15 mouse cellular contexts compared by ENCODE assay signal in the genomic region with DNA sequence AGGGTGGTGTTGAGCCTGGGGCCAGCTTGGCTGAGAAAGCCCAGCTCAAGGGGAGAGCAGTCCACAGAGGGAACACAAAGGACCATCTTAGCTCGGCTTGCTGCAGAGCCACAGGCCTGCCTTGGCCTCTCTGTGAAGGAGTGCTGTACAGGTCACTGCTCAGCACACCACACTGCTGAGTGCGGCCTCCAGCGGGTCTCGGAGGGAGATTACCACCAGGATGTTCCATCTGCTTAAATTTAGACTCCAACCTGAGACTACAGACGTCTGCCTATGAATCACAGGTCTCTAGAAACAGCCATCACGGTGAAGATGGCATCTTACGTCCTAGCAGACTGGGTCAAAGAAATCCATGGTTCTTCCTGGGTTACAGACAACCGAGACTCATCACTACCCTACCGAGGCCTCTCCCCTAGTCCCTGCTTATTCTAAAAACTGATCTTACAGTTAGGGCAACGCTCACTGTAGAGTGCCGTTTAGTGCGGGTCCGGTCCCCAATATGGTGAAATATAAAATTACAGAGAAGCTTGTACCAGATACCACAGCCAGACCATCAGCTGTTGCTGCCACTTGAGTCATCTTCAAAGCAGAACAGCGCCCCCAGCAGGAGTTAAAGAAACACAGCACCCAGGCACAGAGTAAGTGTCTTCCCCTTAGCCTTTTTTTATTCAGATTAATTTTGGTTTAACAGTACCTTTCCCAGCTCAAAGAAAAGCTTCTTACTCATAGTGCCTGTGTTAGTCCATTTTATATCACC. TPM values are rescaled to one million over a fixed set of nuclear protein-coding genes. Genes with fewer than 3 reads are reported as not detected.
DNase-seq lines count a peak whose midpoint lies in the region; ATAC-seq and TF ChIP-seq lines count a peak whose summit lies in the region.
"Had no signal": no experiment of that assay in that cellular context is flagged by ENCODE, and none has a peak within 500 bp of the region (broad histone marks: within the 10 kb centered on the region; RNA-seq: fewer than 3 reads in every experiment).

No protein-coding gene starts in this region.

- H3K4me2 ChIP-seq in hindbrain, embryonic 13.5 days, result no peak overlapping the region
- no peak overlapping the region for H3K4me2 ChIP-seq in hindbrain, embryonic 11.5 days (replicated peaks; ENCODE audit: low read depth, low read length)
- H3K4me2 ChIP-seq: embryonic facial prominence, embryonic 15.5 days; heart, embryonic 11.5 days; kidney, embryonic 15.5 days; midbrain, embryonic 12.5 days had no signal

- TF ChIP-seq CTCF in spleen, adult 2 months (IDR thresholded peaks at IDR 0.05; ENCODE audit: extremely low read depth, insufficient read depth, insufficient read length, insufficient replicate concordance), result peak; percentile 21; the same call in 1 of the 2 replicates
- TF ChIP-seq CTCF in MEL (IDR thresholded peaks at IDR 0.05 in 2 of 3, conservative IDR thresholded peaks at IDR 0.05 in 1 of 3; ENCODE audit: control insufficient read depth in 1 of 3, insufficient read depth in 1 of 3, low read depth in 2 of 3, low read length in 3 of 3, poor library complexity in 1 of 3, severe bottlenecking in 1 of 3), result peak; percentile 49 to 61 (median 54)

- no peak overlapping the region for H3K27ac ChIP-seq in hindbrain, embryonic 13.5 days
- H3K27ac ChIP-seq in hindbrain, embryonic 11.5 days (ENCODE audit: low read depth, low read length), result no peak overlapping the region
- peak overlapping the region; percentile 69 for H3K27ac ChIP-seq in spleen, adult 2 months (ENCODE audit: insufficient read depth, low read length)
- no peak overlapping the region for H3K27ac ChIP-seq in MEL (ENCODE audit: control insufficient read depth, low read depth, low read length)
- H3K27ac ChIP-seq: embryonic facial prominence, embryonic 15.5 days; kidney, embryonic 15.5 days; midbrain, embryonic 12.5 days had no signal

- peaks cover 38% of the 10 kb centered on the region for H3K4me1 ChIP-seq in hindbrain, embryonic 13.5 days (replicated peaks)
- peaks cover 15% of the 10 kb centered on the region; the same call in 1 of the 2 replicates for H3K4me1 ChIP-seq in hindbrain, embryonic 11.5 days (replicated peaks; ENCODE audit: control insufficient read depth, insufficient read depth, low read length)
- H3K4me1 ChIP-seq in spleen, adult 2 months (ENCODE audit: control insufficient read depth, insufficient read depth, insufficient read length), result peaks cover 56% of the 10 kb centered on the region; the same call in 1 of the 2 replicates
- H3K4me1 ChIP-seq in MEL (ENCODE audit: control insufficient read depth in 1 of 2, insufficient read depth in 2 of 2, low read length in 2 of 2), result peaks cover 0 to 24% of the 10 kb centered on the region in 2 experiments

- H3K27me3 ChIP-seq in hindbrain, embryonic 13.5 days, result peaks cover 51% of the 10 kb centered on the region
- peaks cover 21% of the 10 kb centered on the region for H3K27me3 ChIP-seq in hindbrain, embryonic 11.5 days (ENCODE audit: control insufficient read depth, insufficient read depth, low read length)
- no peaks in the 10 kb centered on the region for H3K27me3 ChIP-seq in spleen, adult 2 months (ENCODE audit: control insufficient read depth, insufficient read depth, low read length)
- no peaks in the 10 kb centered on the region for H3K27me3 ChIP-seq in MEL (ENCODE audit: control insufficient read depth in 1 of 2, insufficient read depth in 2 of 2, low read length in 2 of 2)

- ATAC-seq in hindbrain, embryonic 13.5 days (ENCODE audit: low FRiP score), result no peak
- ATAC-seq in hindbrain, embryonic 11.5 days (ENCODE audit: low FRiP score), result no peak
- ATAC-seq in monocyte, adult 5-6 weeks (replicated peaks; ENCODE audit: insufficient number of reproducible peaks, low FRiP score, low TSS enrichment, poor library complexity, severe bottlenecking), result no peak

- no peaks in the 10 kb centered on the region for H3K79me2 ChIP-seq in MEL (ENCODE audit: control insufficient read depth, insufficient read depth, low read length, poor library complexity)

- no peaks in the 10 kb centered on the region for H3K9me3 ChIP-seq in hindbrain, embryonic 13.5 days
- H3K9me3 ChIP-seq in hindbrain, embryonic 11.5 days (ENCODE audit: control insufficient read depth, low read length), result no peaks in the 10 kb centered on the region
- H3K9me3 ChIP-seq in MEL (replicated peaks; ENCODE audit: insufficient read depth, low read length), result no peaks in the 10 kb centered on the region
- H3K9me3 ChIP-seq: embryonic facial prominence, embryonic 15.5 days; kidney, embryonic 15.5 days; midbrain, embryonic 12.5 days had no signal

- TF ChIP-seq EP300 in MEL (IDR thresholded peaks at IDR 0.05; ENCODE audit: low read depth in 1 of 2, low read length in 2 of 2), result no peak

- peak overlapping the region; percentile 24; the same call in 1 of the 2 replicates for H3K9ac ChIP-seq in hindbrain, embryonic 13.5 days
- H3K9ac ChIP-seq in hindbrain, embryonic 11.5 days (ENCODE audit: low read depth, low read length), result no peak overlapping the region
- no peak overlapping the region for H3K9ac ChIP-seq in MEL (ENCODE audit: control insufficient read depth, low read depth, low read length, poor library complexity, severe bottlenecking)
- H3K9ac ChIP-seq: embryonic facial prominence, embryonic 15.5 days; kidney, embryonic 15.5 days; midbrain, embryonic 12.5 days had no signal

- TF ChIP-seq POLR2A in spleen, adult 2 months (IDR thresholded peaks at IDR 0.05; ENCODE audit: low read depth, low read length), result no peak
- TF ChIP-seq POLR2A in MEL (IDR thresholded peaks at IDR 0.05; ENCODE audit: control insufficient read depth in 1 of 2, insufficient read depth in 1 of 2, low read depth in 1 of 2, low read length in 2 of 2, poor library complexity in 1 of 2), result no peak

- no peaks in the 10 kb centered on the region for H3K36me3 ChIP-seq in hindbrain, embryonic 13.5 days
- H3K36me3 ChIP-seq in hindbrain, embryonic 11.5 days (ENCODE audit: control insufficient read depth, insufficient read depth, low read length), result no peaks in the 10 kb centered on the region
- peaks cover 5% of the 10 kb centered on the region; the same call in 1 of the 2 replicates for H3K36me3 ChIP-seq in spleen, adult 2 months (ENCODE audit: control insufficient read depth, insufficient read depth, low read length)
- peaks cover 0 to 7% of the 10 kb centered on the region in 2 experiments; a peak in 2 of 4 replicates for H3K36me3 ChIP-seq in MEL (ENCODE audit: control insufficient read depth in 1 of 2, insufficient read depth in 2 of 2, low read length in 2 of 2)
- H3K36me3 ChIP-seq: embryonic facial prominence, embryonic 15.5 days; kidney, embryonic 15.5 days; midbrain, embryonic 12.5 days had no signal

- no peak for DNase-seq in hindbrain, embryonic 11.5 days (ENCODE audit: low spot score)
- DNase-seq in spleen, adult 2 months (ENCODE audit: low read depth in 1 of 2, low spot score in 2 of 2), result no peak
- DNase-seq in spleen, adult 18-20 months, result no peak
- peak; percentile 63 for DNase-seq in MEL (ENCODE audit: low read depth, low spot score)
- DNase-seq in thymus, postnatal 25 days, result no peak
- DNase-seq: cerebellum, adult 9-11 months; lung, postnatal 10 days had no signal

- WGBS in hindbrain, embryonic 13.5 days, result 69% methylated on average over 14 of the region's 14 CpGs
- WGBS in hindbrain, embryonic 11.5 days, result 69% methylated on average over 14 of the region's 14 CpGs
- WGBS in spleen, adult 2 months, result 76% methylated on average over 14 of the region's 14 CpGs

- TF ChIP-seq RAD21 in MEL (IDR thresholded peaks at IDR 0.05; ENCODE audit: low read depth, low read length), result peak; percentile 47

- no peak overlapping the region for H3K4me3 ChIP-seq in hindbrain, embryonic 13.5 days
- no peak overlapping the region for H3K4me3 ChIP-seq in hindbrain, embryonic 11.5 days (ENCODE audit: low read depth, low read length)
- H3K4me3 ChIP-seq in spleen, adult 2 months (ENCODE audit: extremely low read depth, insufficient read depth, insufficient read length), result peak overlapping the region; percentile 1; the same call in 1 of the 2 replicates
- no peak overlapping the region for H3K4me3 ChIP-seq in MEL (ENCODE audit: control insufficient read depth in 1 of 2, insufficient read depth in 1 of 2, low read depth in 2 of 2, low read length in 2 of 2)
- H3K4me3 ChIP-seq: embryonic facial prominence, embryonic 15.5 days; kidney, embryonic 15.5 days; midbrain, embryonic 12.5 days had no signal

RNA-seq across cellular contexts. Expression of a gene that starts 2.9 kb away (rescaled TPM):
- polyA plus RNA-seq in hindbrain, embryonic 13.5 days (2015; fragmentation: Nextera tagmentation; extraction: Ambion mirVana), result not detected in 2 replicates
- polyA plus RNA-seq in hindbrain, embryonic 11.5 days (2014; fragmentation: Nextera tagmentation; extraction: Ambion mirVana), result 0.35 and 0.62 TPM in 2 replicates
- 120 and 179 TPM in 2 replicates for polyA plus RNA-seq in spleen, adult 2 months (2012; rRNA removed)
- total RNA-seq in MEL (2012; rRNA removed), result 1.5 TPM in 2 replicates
- under 1 TPM in 1 of 2 experiments, not detected in 1; 0.63 TPM for polyA plus RNA-seq in MEL (2012; ENCODE audit: insufficient read depth in 1 of 2, insufficient read length in 2 of 2, low read depth in 1 of 2, low replicate concordance in 2 of 2, missing spikeins in 1 of 2)
- 13.6 to 19.3 TPM (median 17.9 TPM) in 3 replicates for total RNA-seq in monocyte, adult 5-6 weeks (2017)
- polyA plus RNA-seq: midbrain, embryonic 12.5 days had no signal

RNA-seq across cellular contexts. Expression of a gene that starts 8.7 kb away (rescaled TPM):
- 0.93 and 1.8 TPM in 2 replicates for polyA plus RNA-seq in hindbrain, embryonic 13.5 days (2015; fragmentation: Nextera tagmentation; extraction: Ambion mirVana)
- polyA plus RNA-seq in hindbrain, embryonic 11.5 days (2014; fragmentation: Nextera tagmentation; extraction: Ambion mirVana), result 1.0 and 1.9 TPM in 2 replicates
- polyA plus RNA-seq in spleen, adult 2 months (2012; rRNA removed), result 5.4 and 14.7 TPM in 2 replicates
- total RNA-seq in MEL (2012; rRNA removed), result not detected in 2 replicates
- under 1 TPM in 1 of 2 experiments, not detected in 1; 0.10 TPM for polyA plus RNA-seq in MEL (2012; ENCODE audit: insufficient read depth in 1 of 2, insufficient read length in 2 of 2, low read depth in 1 of 2, low replicate concordance in 2 of 2, missing spikeins in 1 of 2)
- not detected in 3 replicates for total RNA-seq in monocyte, adult 5-6 weeks (2017)
- polyA plus RNA-seq: stomach, embryonic 16.5 days had no signal

RNA-seq across cellular contexts. Expression of a gene that starts 23.3 kb away (rescaled TPM):
- polyA plus RNA-seq in hindbrain, embryonic 13.5 days (2015; fragmentation: Nextera tagmentation; extraction: Ambion mirVana), result 20.0 and 22.0 TPM in 2 replicates
- polyA plus RNA-seq in hindbrain, embryonic 11.5 days (2014; fragmentation: Nextera tagmentation; extraction: Ambion mirVana), result 76.2 and 78.1 TPM in 2 replicates
- 10.2 and 16.8 TPM in 2 replicates for polyA plus RNA-seq in spleen, adult 2 months (2012; rRNA removed)
- total RNA-seq in MEL (2012; rRNA removed), result 23.5 and 23.7 TPM in 2 replicates
- 10 to 100 TPM in 1 of 2 experiments, not detected in 1; 56.3 TPM for polyA plus RNA-seq in MEL (2012; ENCODE audit: insufficient read depth in 1 of 2, insufficient read length in 2 of 2, low read depth in 1 of 2, low replicate concordance in 2 of 2, missing spikeins in 1 of 2)
- not detected in 3 replicates for total RNA-seq in monocyte, adult 5-6 weeks (2017)
- total RNA-seq: neutrophil, adult 5-6 weeks had no signal

RNA-seq across cellular contexts. Expression of a gene that starts 30.9 kb away (rescaled TPM):
- 8.9 and 9.2 TPM in 2 replicates for polyA plus RNA-seq in hindbrain, embryonic 13.5 days (2015; fragmentation: Nextera tagmentation; extraction: Ambion mirVana)
- polyA plus RNA-seq in hindbrain, embryonic 11.5 days (2014; fragmentation: Nextera tagmentation; extraction: Ambion mirVana), result 0.86 and 1.6 TPM in 2 replicates
- 0.05 and 0.08 TPM in 2 replicates for polyA plus RNA-seq in spleen, adult 2 months (2012; rRNA removed)
- not detected in 2 replicates for total RNA-seq in MEL (2012; rRNA removed)
- polyA plus RNA-seq in MEL (2012; ENCODE audit: insufficient read depth in 1 of 2, insufficient read length in 2 of 2, low read depth in 1 of 2, low replicate concordance in 2 of 2, missing spikeins in 1 of 2), result not detected
- total RNA-seq in monocyte, adult 5-6 weeks (2017), result not detected in 3 replicates
- total RNA-seq: neutrophil, adult 5-6 weeks had no signal
- polyA plus RNA-seq: embryonic facial prominence, embryonic 15.5 days; heart, embryonic 11.5 days; stomach, embryonic 16.5 days had no signal

RNA-seq across cellular contexts. Expression of a gene that starts 53.4 kb away (rescaled TPM):
- polyA plus RNA-seq in hindbrain, embryonic 13.5 days (2015; fragmentation: Nextera tagmentation; extraction: Ambion mirVana), result 329 and 346 TPM in 2 replicates
- polyA plus RNA-seq in hindbrain, embryonic 11.5 days (2014; fragmentation: Nextera tagmentation; extraction: Ambion mirVana), result 146 and 150 TPM in 2 replicates
- polyA plus RNA-seq in spleen, adult 2 months (2012; rRNA removed), result 1.6 and 1.8 TPM in 2 replicates
- total RNA-seq in MEL (2012; rRNA removed), result not detected in 2 replicates
- not detected for polyA plus RNA-seq in MEL (2012; ENCODE audit: insufficient read depth in 1 of 2, insufficient read length in 2 of 2, low read depth in 1 of 2, low replicate concordance in 2 of 2, missing spikeins in 1 of 2)
- total RNA-seq in monocyte, adult 5-6 weeks (2017), result 0.48 TPM in 1 of 3 replicates, not detected in the others
- total RNA-seq: neutrophil, adult 5-6 weeks had no signal

Comparison
In these comparisons a context has a peak if more than half of its experiments do, and no peak if none do; other contexts are left out.
1. RNA of a gene that starts 2.9 kb away (polyA plus RNA-seq): 120 to 179 TPM in spleen, adult 2 months; 0.63 TPM in MEL, 0.35 to 0.62 TPM in hindbrain, embryonic 11.5 days and not detected in hindbrain, embryonic 13.5 days; every median in the first group is over 10 times any median in the second.